Mouse (Mus musculus) stomach, embryonic 16.5 days (tissue): ENCODE data around the gene AI661453. TPM values are rescaled to one million over a fixed set of nuclear protein-coding genes. Genes with fewer than 3 reads are reported as not detected.

Experiments used
- polyA plus RNA-seq: library from polyadenylated mRNA; unstranded; fragments of >200 nt; fragmentation: Nextera tagmentation; extraction: Ambion mirVana; gene quantifications from 2 replicates; pipeline ENCODE4 v1.2.1, GENCODE M21; 2015

AI661453 gene
- polyA plus RNA-seq, 1 experiment from 2014 or later = 5.1 TPM

Other genes starting within 250 kb of the AI661453 start
- gene Mrps10, start 67.7 kb upstream of the AI661453 start, polyA plus RNA-seq = 60.1 and 66.1 TPM in 2 replicates
- 0.64 and 0.84 TPM in 2 replicates for gene Guca1b, start 51.2 kb upstream of the AI661453 start, polyA plus RNA-seq
- gene Guca1a, start 36.0 kb upstream of the AI661453 start, polyA plus RNA-seq = 4.7 and 5.4 TPM in 2 replicates
- 0.21 and 0.24 TPM in 2 replicates for gene 1700001C19Rik, start 761 bp downstream of the AI661453 start, polyA plus RNA-seq
- 25.7 and 27.3 TPM in 2 replicates for gene Taf8, start 65.7 kb downstream of the AI661453 start, polyA plus RNA-seq
- gene Ccnd3, start 68.4 kb downstream of the AI661453 start, polyA plus RNA-seq = 334 and 340 TPM in 2 replicates
- gene Bysl, start 174.9 kb downstream of the AI661453 start, polyA plus RNA-seq = 21.0 and 22.1 TPM in 2 replicates
- gene Med20, start 175.0 kb downstream of the AI661453 start, polyA plus RNA-seq = 40.7 and 47.5 TPM in 2 replicates
- gene Gm20517, start 175.0 kb downstream of the AI661453 start, polyA plus RNA-seq = 0.89 and 1.9 TPM in 2 replicates
- gene Usp49, start 194.1 kb downstream of the AI661453 start, polyA plus RNA-seq = 3.3 and 3.5 TPM in 2 replicates